ENCODE assay signal across 9 mouse cellular contexts in genomic region chr9:110380662-110381061, GRCm38 (mm10). TPM values are rescaled to one million over a fixed set of nuclear protein-coding genes. Genes with fewer than 3 reads are reported as not detected.
A peak's percentile ranks its signal among the peaks of the same experiment; 100 is the strongest.
DNase-seq lines count a peak whose midpoint lies in the region; ATAC-seq lines count a peak whose summit lies in the region.
"Had no signal": no experiment of that assay in that cellular context is flagged by ENCODE, and none has a peak within 500 bp of the region (broad histone marks: within the 10 kb centered on the region; RNA-seq: fewer than 3 reads in every experiment).

No protein-coding gene starts in this region.

- ATAC-seq in embryonic facial prominence, embryonic 11.5 days (replicated peaks; ENCODE audit: insufficient number of reproducible peaks, low FRiP score, low TSS enrichment, low read depth) = 0 out of 2 replicates have a peak, but pooled peaks have one; percentile 24
- ATAC-seq in megakaryocyte, adult 5-6 weeks (ENCODE audit: poor library complexity, severe bottlenecking) = no peak
- ATAC-seq in intestine, embryonic 16.5 days = peak; percentile 67
- peak; percentile 61; the same call in 1 of the 2 replicates for ATAC-seq in stomach, embryonic 14.5 days (ENCODE audit: insufficient number of reproducible peaks, insufficient read depth, low FRiP score, low read depth)
- ATAC-seq in granulocyte monocyte progenitor cell, adult 5-6 weeks (replicated peaks; ENCODE audit: poor library complexity, severe bottlenecking) = no peak

- no peaks in the 10 kb centered on the region for H3K9me3 ChIP-seq in embryonic facial prominence, embryonic 11.5 days (replicated peaks; ENCODE audit: control insufficient read depth, low read length)
- no peaks in the 10 kb centered on the region for H3K9me3 ChIP-seq in embryonic facial prominence, embryonic 10.5 days
- no peaks in the 10 kb centered on the region for H3K9me3 ChIP-seq in megakaryocyte, embryonic 14.5 days
- no peaks in the 10 kb centered on the region for H3K9me3 ChIP-seq in intestine, embryonic 16.5 days (ENCODE audit: control insufficient read depth, low read length)
- H3K9me3 ChIP-seq in stomach, embryonic 14.5 days (ENCODE audit: control insufficient read depth, low read depth, low read length) = no peaks in the 10 kb centered on the region

- WGBS in embryonic facial prominence, embryonic 11.5 days = 41% methylated on average over 21 of the region's 21 CpGs
- 44% methylated on average over 21 of the region's 21 CpGs for WGBS in embryonic facial prominence, embryonic 10.5 days
- 31% methylated on average over 21 of the region's 21 CpGs for WGBS in intestine, embryonic 16.5 days
- WGBS in stomach, embryonic 14.5 days = 25% methylated on average over 21 of the region's 21 CpGs

- no peak overlapping the region for H3K27ac ChIP-seq in embryonic facial prominence, embryonic 11.5 days (replicated peaks; ENCODE audit: low read depth, low read length)
- no peak overlapping the region for H3K27ac ChIP-seq in embryonic facial prominence, embryonic 10.5 days (replicated peaks)
- H3K27ac ChIP-seq in intestine, embryonic 16.5 days (ENCODE audit: low read length) = no peak overlapping the region
- no peak overlapping the region for H3K27ac ChIP-seq in stomach, embryonic 14.5 days (ENCODE audit: low read length)

- no peak for DNase-seq in embryonic facial prominence, embryonic 11.5 days (ENCODE audit: low spot score)
- no peak for DNase-seq in embryonic facial prominence, embryonic 10.5 days (ENCODE audit: low spot score)
- no peak for DNase-seq in right cerebral cortex, postnatal 14 days

- H3K36me3 ChIP-seq in embryonic facial prominence, embryonic 11.5 days (replicated peaks; ENCODE audit: control insufficient read depth, insufficient read depth, low read depth, low read length) = peaks cover 10% of the 10 kb centered on the region
- peaks cover 100% of the 10 kb centered on the region for H3K36me3 ChIP-seq in embryonic facial prominence, embryonic 10.5 days (replicated peaks)
- peaks cover 97% of the 10 kb centered on the region for H3K36me3 ChIP-seq in megakaryocyte, embryonic 14.5 days (replicated peaks; ENCODE audit: low read length)
- peaks cover 14% of the 10 kb centered on the region for H3K36me3 ChIP-seq in intestine, embryonic 16.5 days (ENCODE audit: control insufficient read depth, insufficient read depth, low read length)
- peaks cover 41% of the 10 kb centered on the region for H3K36me3 ChIP-seq in stomach, embryonic 14.5 days (ENCODE audit: control insufficient read depth, insufficient read depth, low read length)

- no peak overlapping the region for H3K4me2 ChIP-seq in embryonic facial prominence, embryonic 11.5 days (ENCODE audit: low read depth, low read length)
- 0 out of 2 replicates have a peak overlapping the region, but pooled peaks have one; percentile 4 for H3K4me2 ChIP-seq in intestine, embryonic 16.5 days (ENCODE audit: low read depth, low read length)
- H3K4me2 ChIP-seq in stomach, embryonic 14.5 days (replicated peaks; ENCODE audit: low read depth, low read length) = no peak overlapping the region

- H3K9ac ChIP-seq in embryonic facial prominence, embryonic 11.5 days (replicated peaks; ENCODE audit: low read length) = no peak overlapping the region
- no peak overlapping the region for H3K9ac ChIP-seq in intestine, embryonic 16.5 days (ENCODE audit: low read depth, low read length)
- no peak overlapping the region for H3K9ac ChIP-seq in stomach, embryonic 14.5 days (replicated peaks; ENCODE audit: low read depth, low read length)

- no peaks in the 10 kb centered on the region for H3K27me3 ChIP-seq in embryonic facial prominence, embryonic 11.5 days (ENCODE audit: control insufficient read depth, insufficient read depth, low read length)
- no peaks in the 10 kb centered on the region for H3K27me3 ChIP-seq in embryonic facial prominence, embryonic 10.5 days (replicated peaks; ENCODE audit: low read depth, poor library complexity, severe bottlenecking)
- no peaks in the 10 kb centered on the region for H3K27me3 ChIP-seq in megakaryocyte, embryonic 14.5 days (replicated peaks)
- H3K27me3 ChIP-seq in intestine, embryonic 16.5 days (replicated peaks; ENCODE audit: control insufficient read depth, insufficient read depth, low read length) = no peaks in the 10 kb centered on the region
- no peaks in the 10 kb centered on the region for H3K27me3 ChIP-seq in stomach, embryonic 14.5 days (ENCODE audit: control insufficient read depth, insufficient read depth, low read length)

- no peaks in the 10 kb centered on the region for H3K4me1 ChIP-seq in embryonic facial prominence, embryonic 11.5 days (ENCODE audit: control insufficient read depth, insufficient read depth, low read length)
- peaks cover 9% of the 10 kb centered on the region; the same call in 1 of the 2 replicates for H3K4me1 ChIP-seq in embryonic facial prominence, embryonic 10.5 days
- H3K4me1 ChIP-seq in megakaryocyte, embryonic 14.5 days = no peaks in the 10 kb centered on the region
- 0 out of 2 replicates have a peak, but pooled peaks cover 2% of the 10 kb centered on the region for H3K4me1 ChIP-seq in intestine, embryonic 16.5 days (ENCODE audit: control insufficient read depth, insufficient read depth, low read length)
- no peaks in the 10 kb centered on the region for H3K4me1 ChIP-seq in stomach, embryonic 14.5 days (ENCODE audit: control insufficient read depth, insufficient read depth, low read length)

- H3K4me3 ChIP-seq in embryonic facial prominence, embryonic 11.5 days (ENCODE audit: low read depth, low read length) = no peak overlapping the region
- no peak overlapping the region for H3K4me3 ChIP-seq in embryonic facial prominence, embryonic 10.5 days
- peak overlapping the region; percentile 2 for H3K4me3 ChIP-seq in megakaryocyte, embryonic 14.5 days (replicated peaks)
- H3K4me3 ChIP-seq in intestine, embryonic 16.5 days (ENCODE audit: low read length) = no peak overlapping the region
- no peak overlapping the region for H3K4me3 ChIP-seq in stomach, embryonic 14.5 days (ENCODE audit: low read depth, low read length)

RNA-seq across cellular contexts. Expression of gene Ptpn23, which starts 27.4 kb away (rescaled TPM):
- 11.0 and 14.6 TPM in 2 replicates for polyA plus RNA-seq in embryonic facial prominence, embryonic 11.5 days (2014; fragmentation: Nextera tagmentation; extraction: Ambion mirVana)
- polyA plus RNA-seq in embryonic facial prominence, embryonic 10.5 days (2016; fragmentation: Nextera tagmentation; extraction: Ambion mirVana) = 15.1 and 15.5 TPM in 2 replicates
- polyA plus RNA-seq in megakaryocyte, embryonic 14.5 days (2012; ENCODE audit: insufficient read depth, low replicate concordance) = 62.2 and 88.1 TPM in 2 replicates
- 7.2 and 11.5 TPM in 2 replicates for total RNA-seq in megakaryocyte, adult 5-6 weeks (2015)
- total RNA-seq in megakaryocyte, adult 5-6 weeks (2017) = 2.9 and 5.9 TPM in 2 replicates
- 10.8 and 12.9 TPM in 2 replicates for polyA plus RNA-seq in intestine, embryonic 16.5 days (2015; fragmentation: Nextera tagmentation; extraction: Ambion mirVana)
- polyA plus RNA-seq in stomach, embryonic 14.5 days (2014; fragmentation: Nextera tagmentation; extraction: Ambion mirVana) = 19.3 and 21.3 TPM in 2 replicates
- 12.7 and 17.7 TPM in 2 replicates for total RNA-seq in granulocyte monocyte progenitor cell, adult 5-6 weeks (2014; fragmentation: Nextera tagmentation)
- total RNA-seq in granulocyte monocyte progenitor cell, adult 5-6 weeks (2017) = 3.0 and 3.2 TPM in 2 replicates

RNA-seq across cellular contexts. Expression of gene Ngp, which starts 38.9 kb away (rescaled TPM):
- 1.5 and 2.3 TPM in 2 replicates for polyA plus RNA-seq in embryonic facial prominence, embryonic 11.5 days (2014; fragmentation: Nextera tagmentation; extraction: Ambion mirVana)
- polyA plus RNA-seq in embryonic facial prominence, embryonic 10.5 days (2016; fragmentation: Nextera tagmentation; extraction: Ambion mirVana) = not detected in 2 replicates
- 8.2 TPM in 1 of 2 replicates, not detected in the other for polyA plus RNA-seq in megakaryocyte, embryonic 14.5 days (2012; ENCODE audit: insufficient read depth, low replicate concordance)
- total RNA-seq in megakaryocyte, adult 5-6 weeks (2015) = 7,759 and 10,303 TPM in 2 replicates
- total RNA-seq in megakaryocyte, adult 5-6 weeks (2017) = 2,992 and 4,182 TPM in 2 replicates
- polyA plus RNA-seq in intestine, embryonic 16.5 days (2015; fragmentation: Nextera tagmentation; extraction: Ambion mirVana) = 3.8 and 8.5 TPM in 2 replicates
- polyA plus RNA-seq in stomach, embryonic 14.5 days (2014; fragmentation: Nextera tagmentation; extraction: Ambion mirVana) = 9.6 and 13.1 TPM in 2 replicates
- total RNA-seq in granulocyte monocyte progenitor cell, adult 5-6 weeks (2014; fragmentation: Nextera tagmentation) = 1.7 and 87.9 TPM in 2 replicates
- 228 and 233 TPM in 2 replicates for total RNA-seq in granulocyte monocyte progenitor cell, adult 5-6 weeks (2017)
- polyA plus RNA-seq: urinary bladder, adult 2 months had no signal

RNA-seq across cellular contexts. Expression of gene Scap, which starts 47.6 kb away (rescaled TPM):
- polyA plus RNA-seq in embryonic facial prominence, embryonic 11.5 days (2014; fragmentation: Nextera tagmentation; extraction: Ambion mirVana) = 23.2 and 23.6 TPM in 2 replicates
- 38.5 and 40.3 TPM in 2 replicates for polyA plus RNA-seq in embryonic facial prominence, embryonic 10.5 days (2016; fragmentation: Nextera tagmentation; extraction: Ambion mirVana)
- polyA plus RNA-seq in megakaryocyte, embryonic 14.5 days (2012; ENCODE audit: insufficient read depth, low replicate concordance) = 71.5 and 343 TPM in 2 replicates
- 12.8 and 14.5 TPM in 2 replicates for total RNA-seq in megakaryocyte, adult 5-6 weeks (2015)
- 9.4 and 18.7 TPM in 2 replicates for total RNA-seq in megakaryocyte, adult 5-6 weeks (2017)
- 25.2 and 26.8 TPM in 2 replicates for polyA plus RNA-seq in intestine, embryonic 16.5 days (2015; fragmentation: Nextera tagmentation; extraction: Ambion mirVana)
- polyA plus RNA-seq in stomach, embryonic 14.5 days (2014; fragmentation: Nextera tagmentation; extraction: Ambion mirVana) = 28.4 and 32.3 TPM in 2 replicates
- total RNA-seq in granulocyte monocyte progenitor cell, adult 5-6 weeks (2014; fragmentation: Nextera tagmentation) = 31.4 and 56.3 TPM in 2 replicates
- 24.1 and 43.1 TPM in 2 replicates for total RNA-seq in granulocyte monocyte progenitor cell, adult 5-6 weeks (2017)

Comparison
In these comparisons a context has a peak if more than half of its experiments do, and no peak if none do; other contexts are left out.
1. ATAC-seq: peak in embryonic facial prominence, embryonic 11.5 days (single experiment), intestine, embryonic 16.5 days (single experiment) and stomach, embryonic 14.5 days (single experiment); none in megakaryocyte, adult 5-6 weeks (single experiment) and granulocyte monocyte progenitor cell, adult 5-6 weeks (single experiment).